Mouse (Mus musculus) MEL (cell line): ENCODE data around the gene Fgfr2. TPM values are rescaled to one million over a fixed set of nuclear protein-coding genes. Genes with fewer than 3 reads are reported as not detected.

ENCODE experiments used
- DNase-seq: peaks from one replicate; pipeline ENCODE4 v3.0.0; 2011; ENCODE audit warnings: low read depth, low spot score
- H3K27ac ChIP-seq: 2 replicates; pipeline ENCODE4 v1.5.1; 2012; ENCODE audit warnings: low read depth, mild to moderate bottlenecking, control low read depth, low read length, moderate library complexity; ENCODE audit not compliant: control insufficient read depth
- H3K27me3 ChIP-seq, 2 experiments: fragments of 150-350 bp in 1 of 2; sonication (generic) in 1 of 2; 2 replicates each; pipeline ENCODE4 v1.6.1; 2012; ENCODE audit warnings: low read length in 2 of 2, mild to moderate bottlenecking in 2 of 2, improper control_type of control experiment in 1 of 2, moderate library complexity in 1 of 2; ENCODE audit not compliant: insufficient read depth in 2 of 2, control insufficient read depth in 1 of 2
- H3K36me3 ChIP-seq, 2 experiments: 2 replicates each; pipeline ENCODE4 v1.6.1; 2012 to 2014; ENCODE audit warnings: low read length in 2 of 2, improper control_type of control experiment in 1 of 2, inconsistent platforms in 1 of 2, mild to moderate bottlenecking in 1 of 2; ENCODE audit not compliant: insufficient read depth in 2 of 2, control insufficient read depth in 1 of 2
- H3K4me1 ChIP-seq, 2 experiments: fragments of 150-350 bp in 1 of 2; sonication (generic) in 1 of 2; 2 replicates each; pipeline ENCODE4 v1.6.1; 2012; ENCODE audit warnings: low read length in 2 of 2, improper control_type of control experiment in 1 of 2, mild to moderate bottlenecking in 1 of 2; ENCODE audit not compliant: insufficient read depth in 2 of 2, control insufficient read depth in 1 of 2
- H3K4me3 ChIP-seq, 2 experiments: fragments of 150-350 bp in 1 of 2; sonication (generic) in 1 of 2; 2 replicates each; pipeline ENCODE4 v1.5.1; 2012; ENCODE audit warnings: low read depth in 2 of 2, low read length in 2 of 2, mild to moderate bottlenecking in 2 of 2, moderate library complexity in 2 of 2, control low read depth in 1 of 2, improper control_type of control experiment in 1 of 2; ENCODE audit not compliant: control insufficient read depth in 1 of 2, insufficient read depth in 1 of 2
- H3K79me2 ChIP-seq: 2 replicates; pipeline ENCODE4 v1.6.1; 2012; ENCODE audit warnings: mild to moderate bottlenecking, low read length, moderate library complexity; ENCODE audit not compliant: control insufficient read depth, poor library complexity, insufficient read depth
- H3K9ac ChIP-seq: 2 replicates; pipeline ENCODE4 v1.6.1; 2012; ENCODE audit warnings: low read depth, mild to moderate bottlenecking, control low read depth, low read length, moderate library complexity; ENCODE audit not compliant: control insufficient read depth, poor library complexity, severe bottlenecking
- H3K9me3 ChIP-seq: fragments of 150-350 bp; sonication (generic); replicated peaks from 2 replicates; pipeline ENCODE4 v1.6.1; 2012; ENCODE audit warnings: mild to moderate bottlenecking, low read length, improper control_type of control experiment, moderate library complexity; ENCODE audit not compliant: insufficient read depth
- CHD2 ChIP-seq: IDR thresholded peaks from 2 replicates; pipeline ENCODE4 v1.6.1; 2011; ENCODE audit warnings: low read length, improper control_type of control experiment
- CTCF ChIP-seq, 3 experiments: IDR thresholded peaks in 2 of 3; conservative IDR thresholded peaks in 1 of 3; 2 replicates each; pipeline ENCODE4 v1.5.1; 2011 to 2012; ENCODE audit warnings: low read length in 3 of 3, low read depth in 2 of 3, mild to moderate bottlenecking in 2 of 3, improper control_type of control experiment in 1 of 3, inconsistent platforms in 1 of 3, mixed read lengths in 1 of 3, moderate library complexity in 1 of 3; ENCODE audit not compliant: control insufficient read depth in 1 of 3, insufficient read depth in 1 of 3, poor library complexity in 1 of 3, severe bottlenecking in 1 of 3
- E2F4 ChIP-seq: IDR thresholded peaks from 2 replicates; pipeline ENCODE4 v1.6.1; 2011; ENCODE audit warnings: low read depth, low read length, improper control_type of control experiment, borderline replicate concordance
- EP300 ChIP-seq, 2 experiments: IDR thresholded peaks; 2 replicates each; pipeline ENCODE4 v1.6.1; 2011; ENCODE audit warnings: improper control_type of control experiment in 2 of 2, low read length in 2 of 2, low read depth in 1 of 2, mild to moderate bottlenecking in 1 of 2
- ETS1 ChIP-seq: IDR thresholded peaks from 2 replicates; pipeline ENCODE4 v1.6.1; 2012; ENCODE audit warnings: low read depth, mild to moderate bottlenecking, inconsistent platforms, low read length, improper control_type of control experiment, moderate library complexity
- GABPA ChIP-seq: IDR thresholded peaks from 2 replicates; pipeline ENCODE4 v1.6.1; 2012; ENCODE audit warnings: low read depth, mild to moderate bottlenecking, inconsistent platforms, low read length, improper control_type of control experiment, moderate library complexity
- GATA1 ChIP-seq: IDR thresholded peaks from 2 replicates; pipeline ENCODE4 v1.6.1; 2011; ENCODE audit warnings: low read depth, low read length, improper control_type of control experiment
- HCFC1 ChIP-seq: IDR thresholded peaks from 2 replicates; pipeline ENCODE4 v1.6.1; 2012; ENCODE audit warnings: low read depth, mild to moderate bottlenecking, inconsistent platforms, low read length, improper control_type of control experiment, moderate library complexity
- JUND ChIP-seq: IDR thresholded peaks from 2 replicates; pipeline ENCODE4 v1.6.1; 2011; ENCODE audit warnings: low read depth, mild to moderate bottlenecking, improper control_type of control experiment, low read length
- KAT2A ChIP-seq: conservative IDR thresholded peaks from 2 replicates; pipeline ENCODE4 v1.6.1; 2012; ENCODE audit warnings: low read depth, low read length, improper control_type of control experiment, inconsistent platforms
- MAFK ChIP-seq: IDR thresholded peaks from 2 replicates; pipeline ENCODE4 v1.6.1; 2011; ENCODE audit warnings: low read depth, mild to moderate bottlenecking, low read length, improper control_type of control experiment, borderline replicate concordance
- MAX ChIP-seq: IDR thresholded peaks from 2 replicates; pipeline ENCODE4 v1.6.1; 2011; ENCODE audit warnings: low read length, improper control_type of control experiment
- MAZ ChIP-seq: IDR thresholded peaks from 2 replicates; pipeline ENCODE4 v1.6.1; 2012; ENCODE audit warnings: low read depth, mild to moderate bottlenecking, inconsistent platforms, low read length, improper control_type of control experiment
- MEF2A ChIP-seq: IDR thresholded peaks from 2 replicates; pipeline ENCODE4 v1.6.1; 2014; ENCODE audit warnings: low read depth, mild to moderate bottlenecking, inconsistent platforms, low read length, improper control_type of control experiment; ENCODE audit not compliant: poor library complexity, insufficient replicate concordance, severe bottlenecking; ENCODE audit errors: extremely low read depth
- MYC ChIP-seq: IDR thresholded peaks from 2 replicates; pipeline ENCODE4 v1.6.1; 2011; ENCODE audit warnings: low read depth, mild to moderate bottlenecking, low read length, improper control_type of control experiment, moderate library complexity
- NELFE ChIP-seq: IDR thresholded peaks from 2 replicates; pipeline ENCODE4 v1.6.1; 2011; ENCODE audit warnings: low read depth, low read length, improper control_type of control experiment
- NRF1 ChIP-seq: IDR thresholded peaks from 2 replicates; pipeline ENCODE4 v1.6.1; 2014; ENCODE audit warnings: low read depth, mild to moderate bottlenecking, inconsistent platforms, low read length, improper control_type of control experiment, moderate library complexity; ENCODE audit not compliant: poor library complexity, insufficient read depth, severe bottlenecking
- POLR2AphosphoS5 ChIP-seq: IDR thresholded peaks from 2 replicates; pipeline ENCODE4 v1.6.1; 2012; ENCODE audit warnings: low read depth, borderline replicate concordance, mild to moderate bottlenecking, inconsistent platforms, low read length, moderate library complexity, mixed read lengths
- RAD21 ChIP-seq: IDR thresholded peaks from 2 replicates; pipeline ENCODE4 v1.6.1; 2011; ENCODE audit warnings: mild to moderate bottlenecking, low read depth, low read length, improper control_type of control experiment
- SIN3A ChIP-seq: IDR thresholded peaks from 2 replicates; pipeline ENCODE4 v1.6.1; 2012; ENCODE audit warnings: low read length, improper control_type of control experiment, inconsistent platforms
- TAL1 ChIP-seq: IDR thresholded peaks from 2 replicates; pipeline ENCODE4 v1.6.1; 2012; ENCODE audit warnings: mild to moderate bottlenecking, inconsistent platforms, low read length, moderate library complexity, mixed read lengths
- TBP ChIP-seq: IDR thresholded peaks from 2 replicates; pipeline ENCODE4 v1.8.0; 2011; ENCODE audit warnings: low read depth, low read length, improper control_type of control experiment
- TCF12 ChIP-seq: IDR thresholded peaks from 2 replicates; pipeline ENCODE4 v1.6.1; 2014; ENCODE audit warnings: low read depth, mild to moderate bottlenecking, inconsistent platforms, low read length, improper control_type of control experiment, moderate library complexity
- USF1 ChIP-seq: IDR thresholded peaks from 2 replicates; pipeline ENCODE4 v1.6.1; 2014; ENCODE audit warnings: low read depth, mild to moderate bottlenecking, inconsistent platforms, low read length, improper control_type of control experiment, moderate library complexity
- ZMIZ1 ChIP-seq: IDR thresholded peaks from 2 replicates; pipeline ENCODE4 v1.6.1; 2012; ENCODE audit warnings: low read depth, mild to moderate bottlenecking, inconsistent platforms, low read length, improper control_type of control experiment, moderate library complexity
- polyA plus RNA-seq, 2 experiments: library from polyadenylated mRNA; stranded (reverse) in 1 of 2; unstranded in 1 of 2; fragments of >175 nt in 1 of 2; fragments of >200 nt in 1 of 2; gene quantifications; 2 replicates each; pipeline versions ENCODE4 v1.2.1 to v1.2.4; 2012; ENCODE audit warnings: low replicate concordance in 2 of 2, low read depth in 1 of 2; ENCODE audit not compliant: insufficient read length in 2 of 2, insufficient read depth in 1 of 2, missing spikeins in 1 of 2
- total RNA-seq: library from RNA; depleted of rRNA; stranded (reverse); fragments of 300-350 nt; gene quantifications from 2 replicates; pipeline ENCODE4 v1.2.3, GENCODE M21; 2012

Gene Fgfr2
- total and polyA plus RNA-seq, 3 experiments = not detected

DNA sequence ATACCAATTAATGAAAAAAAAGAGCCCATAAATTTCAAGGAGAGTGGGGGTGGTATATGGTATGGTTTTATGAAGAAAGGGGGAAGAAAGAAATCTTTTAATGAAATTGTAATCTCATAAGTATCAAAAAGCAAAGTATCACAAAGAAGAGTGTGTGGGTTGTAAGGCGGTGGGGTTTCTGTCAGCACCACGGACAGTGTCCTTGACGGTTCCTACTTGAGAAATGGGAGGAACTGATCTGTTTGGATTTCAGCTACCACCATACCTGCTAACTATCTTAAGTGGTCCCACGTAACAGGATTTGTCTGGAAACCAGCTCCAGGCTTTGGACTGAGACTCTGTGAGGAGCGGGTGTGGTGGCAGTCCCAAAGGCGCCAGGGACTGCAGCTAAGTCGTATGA lies 1205.8 kb downstream of the Fgfr2 start:
- no peak overlapping the region for H3K4me3 ChIP-seq
- peak; percentile 27 for DNase-seq
- H3K36me3 ChIP-seq = no peaks in the 10 kb centered on the region
- no peak overlapping the region for H3K9ac ChIP-seq
- no peak for TF ChIP-seq MAX
- TF ChIP-seq POLR2AphosphoS5 = no peak
- TF ChIP-seq EP300 (IDR thresholded peaks at IDR 0.05; ENCODE audit: low read depth in 1 of 2, low read length in 2 of 2) = no peak
- no peak for TF ChIP-seq USF1
- TF ChIP-seq JUND = no peak
- TF ChIP-seq CHD2 = no peak
- TF ChIP-seq HCFC1 = no peak
- no peak for TF ChIP-seq SIN3A
- TF ChIP-seq TBP = no peak
- TF ChIP-seq MAZ = no peak
- no peak for TF ChIP-seq RAD21
- TF ChIP-seq MYC = no peak
- no peak for TF ChIP-seq TAL1
- TF ChIP-seq MAFK = no peak
- no peak for TF ChIP-seq NRF1
- no peak for TF ChIP-seq CTCF (IDR thresholded peaks at IDR 0.05 in 2 of 3, conservative IDR thresholded peaks at IDR 0.05 in 1 of 3; ENCODE audit: control insufficient read depth in 1 of 3, insufficient read depth in 1 of 3, low read depth in 2 of 3, low read length in 3 of 3, poor library complexity in 1 of 3, severe bottlenecking in 1 of 3)
- no peak for TF ChIP-seq GATA1
- no peak for TF ChIP-seq KAT2A
- no peak for TF ChIP-seq E2F4
- no peaks in the 10 kb centered on the region for H3K4me1 ChIP-seq
- H3K79me2 ChIP-seq = no peaks in the 10 kb centered on the region
- H3K27ac ChIP-seq = no peak overlapping the region
- no peaks in the 10 kb centered on the region for H3K27me3 ChIP-seq
- no peaks in the 10 kb centered on the region for H3K9me3 ChIP-seq

DNA sequence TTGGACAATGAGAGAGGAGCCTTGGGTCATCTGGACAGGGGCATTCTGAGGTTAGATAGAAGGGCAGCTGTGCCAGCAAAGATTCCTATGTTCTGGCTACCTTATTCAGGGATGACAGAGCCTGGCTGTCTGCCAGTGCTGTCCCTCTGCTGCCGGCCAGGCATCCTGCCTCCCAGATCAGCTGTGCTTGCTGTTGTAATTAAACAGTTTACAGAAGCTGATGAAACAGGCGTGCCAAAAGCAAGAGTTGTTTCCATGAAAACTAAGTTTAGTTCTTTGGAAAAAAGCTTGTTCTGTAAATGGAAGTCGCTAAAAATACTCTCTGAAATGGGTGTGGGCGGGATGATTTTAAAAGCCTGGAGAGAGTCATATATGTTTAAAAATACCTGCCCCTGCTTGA lies 1213.5 kb downstream of the Fgfr2 start:
- Histone ChIP-seq H3K36me3 (no peaks in the 10 kb centered on the region), H3K27me3 (no peaks in the 10 kb centered on the region), H3K4me1 (no peaks in the 10 kb centered on the region), H3K9ac (no peak overlapping the region), H3K79me2 (no peaks in the 10 kb centered on the region), H3K4me3 (no peak overlapping the region), H3K27ac (no peak overlapping the region), H3K9me3 (no peaks in the 10 kb centered on the region)
- TF ChIP-seq MAX (no peak), EP300 (IDR thresholded peaks at IDR 0.05; ENCODE audit: low read depth in 1 of 2, low read length in 2 of 2) (no peak), GABPA (no peak), POLR2AphosphoS5 (no peak), ETS1 (no peak), CHD2 (no peak), HCFC1 (no peak), USF1 (no peak), MYC (no peak), TCF12 (no peak), MEF2A (no peak), TAL1 (no peak), KAT2A (no peak), RAD21 (no peak), ZMIZ1 (no peak), NELFE (no peak)
- DNase-seq = no peak
